Mouse (Mus musculus): ENCODE results near the gene Rho. TPM values are rescaled to one million over a fixed set of nuclear protein-coding genes. Genes with fewer than 3 reads are reported as not detected.

The Rho gene
- polyA plus RNA-seq, 1 experiment: 0.66 TPM

- Histone ChIP-seq H3K36me3 (ENCODE audit: control insufficient read depth, insufficient read depth, low read length) (no peaks in the 10 kb centered on the region), H3K4me3 (ENCODE audit: insufficient read depth, low read depth, low read length) (no peak overlapping the region), H3K27me3 (replicated peaks; ENCODE audit: control insufficient read depth, insufficient read depth, low read length) (no peaks in the 10 kb centered on the region), H3K4me1 (ENCODE audit: control insufficient read depth, insufficient read depth, low read length) (peaks cover 2% of the 10 kb centered on the region; the same call in 1 of the 2 replicates), H3K27ac (ENCODE audit: insufficient read depth, low read depth, low read length) (no peak overlapping the region)
- TF ChIP-seq POLR2A (IDR thresholded peaks at IDR 0.05; ENCODE audit: low read depth, low read length) (no peak), CTCF (conservative IDR thresholded peaks at IDR 0.05; ENCODE audit: insufficient read depth, insufficient read length, low read depth, low read length) (no peak)
- DNase-seq: peak; percentile 80
- 36% methylated on average over 1 of the region's 1 CpGs for WGBS
These were observed 9.1 kb downstream of the Rho start for GRCm38 (mm10) chr6:115940603-115941002.

- Histone ChIP-seq H3K27ac (ENCODE audit: insufficient read depth, low read depth, low read length) (no peak overlapping the region), H3K27me3 (replicated peaks; ENCODE audit: control insufficient read depth, insufficient read depth, low read length) (no peaks in the 10 kb centered on the region), H3K4me1 (ENCODE audit: control insufficient read depth, insufficient read depth, low read length) (peaks cover 2% of the 10 kb centered on the region; the same call in 1 of the 2 replicates), H3K36me3 (ENCODE audit: control insufficient read depth, insufficient read depth, low read length) (no peaks in the 10 kb centered on the region), H3K4me3 (ENCODE audit: insufficient read depth, low read depth, low read length) (no peak overlapping the region)
- TF ChIP-seq CTCF (conservative IDR thresholded peaks at IDR 0.05; ENCODE audit: insufficient read depth, insufficient read length, low read depth, low read length) (no peak), POLR2A (IDR thresholded peaks at IDR 0.05; ENCODE audit: low read depth, low read length) (no peak)
- WGBS: 23% methylated on average over 10 of the region's 12 CpGs
- DNase-seq: no peak
These were observed 9.6 kb downstream of the Rho start for GRCm38 (mm10) chr6:115941128-115941527.

- Histone ChIP-seq H3K4me3 (ENCODE audit: insufficient read depth, low read depth, low read length) (no peak overlapping the region), H3K27me3 (replicated peaks; ENCODE audit: control insufficient read depth, insufficient read depth, low read length) (no peaks in the 10 kb centered on the region), H3K4me1 (ENCODE audit: control insufficient read depth, insufficient read depth, low read length) (peaks cover 2% of the 10 kb centered on the region; the same call in 1 of the 2 replicates), H3K36me3 (ENCODE audit: control insufficient read depth, insufficient read depth, low read length) (no peaks in the 10 kb centered on the region), H3K27ac (ENCODE audit: insufficient read depth, low read depth, low read length) (no peak overlapping the region)
- no peak for DNase-seq
- TF ChIP-seq POLR2A (IDR thresholded peaks at IDR 0.05; ENCODE audit: low read depth, low read length) (no peak), CTCF (conservative IDR thresholded peaks at IDR 0.05; ENCODE audit: insufficient read depth, insufficient read length, low read depth, low read length) (no peak)
- 76% methylated on average over 9 of the region's 9 CpGs for WGBS
These were observed 12.2 kb downstream of the Rho start for GRCm38 (mm10) chr6:115943498-115944427.

GRCm38 (mm10) chr6:115944638-115945037, 13.1 kb downstream of the Rho start, which contains the start of gene H1foo:
TSS of gene H1foo (plus strand) at chr6:115944938.
- TF ChIP-seq POLR2A (IDR thresholded peaks at IDR 0.05; ENCODE audit: low read depth, low read length): no peak
- no peak for TF ChIP-seq CTCF (conservative IDR thresholded peaks at IDR 0.05; ENCODE audit: insufficient read depth, insufficient read length, low read depth, low read length)
- Histone ChIP-seq H3K27ac (ENCODE audit: insufficient read depth, low read depth, low read length) (no peak within 1 kb of the TSS), H3K36me3 (ENCODE audit: control insufficient read depth, insufficient read depth, low read length) (no peaks in the 10 kb centered on the region), H3K4me3 (ENCODE audit: insufficient read depth, low read depth, low read length) (no peak within 1 kb of the TSS), H3K27me3 (replicated peaks; ENCODE audit: control insufficient read depth, insufficient read depth, low read length) (no peaks in the 10 kb centered on the region), H3K4me1 (ENCODE audit: control insufficient read depth, insufficient read depth, low read length) (peaks cover 2% of the 10 kb centered on the region; the same call in 1 of the 2 replicates)
- WGBS: 96% methylated on average over 5 of the region's 5 CpGs
- DNase-seq: no peak

GRCm38 (mm10) chr6:115945633-115946032, 14.1 kb downstream of the Rho start:
- no peaks in the 10 kb centered on the region for H3K27me3 ChIP-seq (replicated peaks; ENCODE audit: control insufficient read depth, insufficient read depth, low read length)
- no peaks in the 10 kb centered on the region for H3K36me3 ChIP-seq (ENCODE audit: control insufficient read depth, insufficient read depth, low read length)
- WGBS: 85% methylated on average over 8 of the region's 8 CpGs
- TF ChIP-seq CTCF (conservative IDR thresholded peaks at IDR 0.05; ENCODE audit: insufficient read depth, insufficient read length, low read depth, low read length) (no peak), POLR2A (IDR thresholded peaks at IDR 0.05; ENCODE audit: low read depth, low read length) (no peak)
- DNase-seq: no peak
- no peak overlapping the region for H3K4me3 ChIP-seq (ENCODE audit: insufficient read depth, low read depth, low read length)
- H3K27ac ChIP-seq (ENCODE audit: insufficient read depth, low read depth, low read length): no peak overlapping the region
- H3K4me1 ChIP-seq (ENCODE audit: control insufficient read depth, insufficient read depth, low read length): peaks cover 2% of the 10 kb centered on the region; the same call in 1 of the 2 replicates

DNA sequence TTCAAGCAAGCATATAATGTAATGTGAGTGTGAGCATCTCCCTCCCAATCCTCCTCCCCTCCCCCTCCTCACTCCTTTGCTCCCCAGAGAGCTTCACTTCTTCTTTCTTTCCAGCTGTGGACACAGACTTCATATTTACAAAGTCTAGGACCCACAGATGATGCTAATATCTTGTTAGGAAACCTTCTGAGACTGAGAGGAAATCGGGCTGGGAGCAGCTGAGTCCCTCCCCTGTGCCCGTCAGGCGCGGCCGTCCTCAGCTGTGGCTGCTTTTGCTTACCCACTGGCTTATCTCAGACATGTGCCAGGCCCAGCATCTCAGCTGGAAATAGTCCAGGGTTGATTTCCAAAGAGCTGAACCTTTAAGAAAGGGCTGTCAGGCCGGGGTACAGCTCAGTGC, 14.8 kb downstream of the Rho start:
- DNase-seq: no peak
- Histone ChIP-seq H3K36me3 (ENCODE audit: control insufficient read depth, insufficient read depth, low read length) (no peaks in the 10 kb centered on the region), H3K4me1 (ENCODE audit: control insufficient read depth, insufficient read depth, low read length) (no peaks in the 10 kb centered on the region), H3K4me3 (ENCODE audit: insufficient read depth, low read depth, low read length) (no peak overlapping the region), H3K27me3 (replicated peaks; ENCODE audit: control insufficient read depth, insufficient read depth, low read length) (no peaks in the 10 kb centered on the region), H3K27ac (ENCODE audit: insufficient read depth, low read depth, low read length) (no peak overlapping the region)
- WGBS: 47% methylated on average over 6 of the region's 6 CpGs
- TF ChIP-seq POLR2A (IDR thresholded peaks at IDR 0.05; ENCODE audit: low read depth, low read length) (no peak), CTCF (conservative IDR thresholded peaks at IDR 0.05; ENCODE audit: insufficient read depth, insufficient read length, low read depth, low read length) (no peak)

- Histone ChIP-seq H3K4me3 (ENCODE audit: insufficient read depth, low read depth, low read length) (no peak overlapping the region), H3K27ac (ENCODE audit: insufficient read depth, low read depth, low read length) (peak overlapping the region; percentile 46), H3K27me3 (replicated peaks; ENCODE audit: control insufficient read depth, insufficient read depth, low read length) (no peaks in the 10 kb centered on the region), H3K4me1 (ENCODE audit: control insufficient read depth, insufficient read depth, low read length) (peaks cover 18% of the 10 kb centered on the region), H3K36me3 (ENCODE audit: control insufficient read depth, insufficient read depth, low read length) (no peaks in the 10 kb centered on the region)
- 72% methylated on average over 9 of the region's 9 CpGs for WGBS
- DNase-seq: peak; percentile 38
- TF ChIP-seq CTCF (conservative IDR thresholded peaks at IDR 0.05; ENCODE audit: insufficient read depth, insufficient read length, low read depth, low read length) (no peak), POLR2A (IDR thresholded peaks at IDR 0.05; ENCODE audit: low read depth, low read length) (no peak)
These were observed 23.0 kb downstream of the Rho start for GRCm38 (mm10) chr6:115954506-115955074.
